Mouse (Mus musculus): ENCODE measurements around the gene Entpd3.

DNA sequence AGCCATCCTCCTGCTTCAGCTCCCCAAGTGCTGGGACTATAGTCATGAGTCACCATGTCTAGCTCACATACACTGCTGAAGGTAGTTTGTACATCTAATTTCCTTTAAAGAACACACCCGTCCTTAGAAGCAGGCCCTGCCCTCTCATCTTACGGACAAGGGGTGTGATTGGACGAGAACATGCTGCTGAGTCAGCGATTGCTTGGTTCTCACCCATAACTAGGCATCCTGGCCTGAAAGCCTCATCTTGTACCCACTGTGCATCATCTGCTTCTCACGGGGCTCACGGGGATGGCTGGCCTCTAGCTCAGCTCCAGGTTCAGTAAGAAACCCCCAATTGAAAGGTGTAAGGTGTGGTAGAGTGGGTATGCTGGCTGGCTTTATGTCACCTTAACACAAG lies 74.4 kb downstream of the Entpd3 start:
- TF ChIP-seq CTCF (IDR thresholded peaks at IDR 0.05; ENCODE audit: insufficient read depth, low read depth, low read length) (no peak), POLR2A (IDR thresholded peaks at IDR 0.05; ENCODE audit: insufficient read depth, low read depth, low read length) (no peak)
